In genomic region chr19:33223276-33223675, GRCm38 (mm10) we compare ENCODE assay signal across 8 mouse cellular contexts.
A peak's percentile ranks its signal among the peaks of the same experiment; 100 is the strongest.
DNase-seq lines count a peak whose midpoint lies in the region; ATAC-seq and TF ChIP-seq lines count a peak whose summit lies in the region.

No protein-coding gene starts in this region.

- no peak for TF ChIP-seq POLR2A in liver, adult 2 months (IDR thresholded peaks at IDR 0.05; ENCODE audit: extremely low read depth, insufficient read depth, low read length)

- WGBS in liver, adult 2 months, result 63% methylated on average over 6 of the region's 6 CpGs

- H3K4me3 ChIP-seq in liver, adult 2 months (ENCODE audit: insufficient read depth, low read depth, low read length), result no peak overlapping the region

- H3K9ac ChIP-seq in liver, adult 2 months (ENCODE audit: low read depth, low read length), result no peak overlapping the region

- no peak for TF ChIP-seq CTCF in liver, adult 2 months (IDR thresholded peaks at IDR 0.05; ENCODE audit: low read depth, low read length)

- intact Hi-C loops in heart, postnatal 36 days (cut with DNase I), result loop anchor here (10.0 kb wide), 1 partner anchor 718 kb away; no protein-coding TSS in a partner anchor

- ATAC-seq in megakaryocyte, adult 5-6 weeks (ENCODE audit: poor library complexity, severe bottlenecking), result no peak

- no peak overlapping the region for H3K27ac ChIP-seq in liver, adult 2 months (replicated peaks; ENCODE audit: insufficient read depth, low read depth, low read length)

- no peaks in the 10 kb centered on the region for H3K27me3 ChIP-seq in liver, adult 2 months (ENCODE audit: control insufficient read depth, insufficient read depth, low read length)

- no peaks in the 10 kb centered on the region for H3K79me2 ChIP-seq in liver, adult 2 months (ENCODE audit: control insufficient read depth, insufficient read depth, low read length)

- peak; percentile 29 for DNase-seq in liver, adult 2 months (ENCODE audit: extremely low read depth, low read depth, low spot score)
- DNase-seq in liver, result no peak
- DNase-seq in adrenal gland, postnatal 10 days, result peak; percentile 75
- peak; percentile 17 to 33 for DNase-seq in heart, postnatal 36 days
- DNase-seq in lung, postnatal 36 days, result peak; percentile 72
- DNase-seq in right cerebral cortex, adult 2 months (ENCODE audit: low spot score in 2 of 2), result no peak
- DNase-seq in right cerebral cortex, postnatal 25 days, result no peak

- no peaks in the 10 kb centered on the region for H3K36me3 ChIP-seq in liver, adult 2 months (ENCODE audit: control insufficient read depth, insufficient read depth, low read length)

- no peaks in the 10 kb centered on the region; the same call in 1 of the 2 replicates for H3K4me1 ChIP-seq in liver, adult 2 months (ENCODE audit: control insufficient read depth, insufficient read depth, low read length)

Comparison
In these comparisons a context has a peak if more than half of its experiments do, and no peak if none do; other contexts are left out.
1. DNase-seq: peak in liver, adult 2 months (single experiment), adrenal gland, postnatal 10 days (single experiment), heart, postnatal 36 days (2 of 2) and lung, postnatal 36 days (single experiment); none in liver (single experiment), right cerebral cortex, adult 2 months (0 of 2) and right cerebral cortex, postnatal 25 days (single experiment).